Mouse (Mus musculus) myocyte (in vitro differentiated cells): ENCODE data around the gene Plekhm1.

Source experiments
- E2F4 ChIP-seq: IDR thresholded peaks from one replicate; pipeline ENCODE4 v1.6.1; 2011; ENCODE audit warnings: mild to moderate bottlenecking, control low read depth, moderate library complexity; ENCODE audit not compliant: insufficient read depth
- MAX ChIP-seq: IDR thresholded peaks from one replicate; pipeline ENCODE4 v1.6.1; 2011; ENCODE audit warnings: low read depth, mild to moderate bottlenecking, control low read depth
- MYOG ChIP-seq, 3 experiments: IDR thresholded peaks; one replicate each; pipeline ENCODE4 v1.6.1; 2011; ENCODE audit warnings: control low read depth in 2 of 3, low read depth in 2 of 3, mild to moderate bottlenecking in 2 of 3; ENCODE audit not compliant: insufficient read length in 2 of 3, control insufficient read depth in 1 of 3, insufficient read depth in 1 of 3
- POLR2A ChIP-seq: IDR thresholded peaks from one replicate; pipeline ENCODE4 v1.6.1; 2011; ENCODE audit warnings: low read depth, mild to moderate bottlenecking, control low read depth, moderate library complexity; ENCODE audit not compliant: insufficient read length
- REST ChIP-seq: IDR thresholded peaks from one replicate; pipeline ENCODE4 v1.6.1; 2011; ENCODE audit warnings: mild to moderate bottlenecking, control low read depth, moderate library complexity; ENCODE audit not compliant: insufficient read depth, insufficient read length
- TCF12 ChIP-seq: IDR thresholded peaks from one replicate; pipeline ENCODE4 v1.6.1; 2011; ENCODE audit warnings: mild to moderate bottlenecking, control low read depth; ENCODE audit not compliant: poor library complexity, insufficient read depth, severe bottlenecking
- TCF3 ChIP-seq: IDR thresholded peaks from one replicate; pipeline ENCODE4 v1.6.1; 2011; ENCODE audit warnings: low read depth, control low read depth; ENCODE audit not compliant: insufficient read length
- USF1 ChIP-seq: IDR thresholded peaks from one replicate; pipeline ENCODE4 v1.6.1; 2011; ENCODE audit warnings: low read depth, mild to moderate bottlenecking, control low read depth, moderate library complexity

DNA sequence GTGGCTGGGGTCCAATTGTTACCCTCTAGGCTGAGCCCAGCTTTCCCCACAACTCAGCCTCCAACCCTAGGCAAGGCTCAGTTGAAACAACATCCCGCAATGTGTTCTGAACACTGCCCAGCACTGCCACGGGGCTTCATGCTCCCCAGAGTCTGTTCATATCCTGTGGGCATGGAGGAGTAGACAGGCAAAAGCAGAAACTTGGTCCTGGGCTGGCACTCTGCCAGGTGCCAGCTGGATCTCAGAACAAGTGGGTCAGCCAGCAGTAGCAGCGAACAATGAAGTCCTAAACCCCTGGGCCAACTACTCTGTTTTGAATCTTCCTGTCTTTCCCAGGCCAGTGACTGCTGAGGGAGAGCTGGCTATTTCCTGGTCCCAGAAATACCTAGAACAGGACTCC, 40.4 kb downstream of the Plekhm1 start:
- TF ChIP-seq POLR2A (no peak), MAX (no peak), E2F4 (no peak), USF1 (no peak), MYOG (IDR thresholded peaks at IDR 0.05; ENCODE audit: control insufficient read depth in 1 of 3, insufficient read depth in 1 of 3, insufficient read length in 2 of 3, low read depth in 2 of 3) (no peak), TCF12 (no peak), REST (no peak), TCF3 (no peak)
